Mouse (Mus musculus) fat pad, adult 2 months (tissue): Measurements from ENCODE around the gene Twnk.

ENCODE experiments used
- DNase-seq: peaks from one replicate; pipeline ENCODE4 v3.0.0-alpha.2; 2011; ENCODE audit warnings: low read depth, low spot score; ENCODE audit errors: extremely low read depth

Gene Twnk

DNA sequence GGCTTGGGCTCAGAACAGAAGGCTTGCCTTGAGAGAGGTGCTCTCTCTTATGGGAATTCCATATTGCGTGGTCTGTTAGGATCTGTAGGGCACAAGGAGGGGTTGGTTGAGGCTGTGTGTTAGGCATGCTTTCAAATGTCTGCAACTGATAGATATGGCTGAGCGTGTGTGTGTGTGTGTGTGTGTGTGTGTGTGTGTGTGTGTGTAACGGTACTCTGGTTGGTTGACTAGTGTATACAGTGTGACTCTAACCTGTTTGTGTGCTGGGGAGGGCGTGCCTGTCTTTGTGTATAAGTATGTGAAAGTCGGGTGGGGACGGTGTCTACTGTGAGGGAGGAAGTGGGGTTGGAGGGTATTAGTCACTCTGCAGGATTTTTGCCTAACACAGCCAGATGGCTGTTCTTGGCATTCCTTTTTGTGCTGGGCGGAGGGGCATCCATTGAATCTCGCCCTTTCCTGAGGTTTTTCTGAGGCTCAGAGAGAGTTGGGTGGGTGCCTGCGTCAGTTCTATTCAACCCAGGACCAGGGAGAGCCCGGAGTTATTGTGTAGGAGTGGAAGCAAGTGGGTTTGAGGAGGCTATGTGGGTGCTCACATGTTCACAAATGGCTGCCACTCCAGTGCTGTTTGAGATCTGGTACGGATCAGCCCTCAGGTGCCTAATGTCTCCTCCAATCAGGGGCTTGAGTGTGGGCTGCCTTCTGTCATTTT is 42.6 kb downstream of the Twnk start:
- DNase-seq, result no peak

DNA sequence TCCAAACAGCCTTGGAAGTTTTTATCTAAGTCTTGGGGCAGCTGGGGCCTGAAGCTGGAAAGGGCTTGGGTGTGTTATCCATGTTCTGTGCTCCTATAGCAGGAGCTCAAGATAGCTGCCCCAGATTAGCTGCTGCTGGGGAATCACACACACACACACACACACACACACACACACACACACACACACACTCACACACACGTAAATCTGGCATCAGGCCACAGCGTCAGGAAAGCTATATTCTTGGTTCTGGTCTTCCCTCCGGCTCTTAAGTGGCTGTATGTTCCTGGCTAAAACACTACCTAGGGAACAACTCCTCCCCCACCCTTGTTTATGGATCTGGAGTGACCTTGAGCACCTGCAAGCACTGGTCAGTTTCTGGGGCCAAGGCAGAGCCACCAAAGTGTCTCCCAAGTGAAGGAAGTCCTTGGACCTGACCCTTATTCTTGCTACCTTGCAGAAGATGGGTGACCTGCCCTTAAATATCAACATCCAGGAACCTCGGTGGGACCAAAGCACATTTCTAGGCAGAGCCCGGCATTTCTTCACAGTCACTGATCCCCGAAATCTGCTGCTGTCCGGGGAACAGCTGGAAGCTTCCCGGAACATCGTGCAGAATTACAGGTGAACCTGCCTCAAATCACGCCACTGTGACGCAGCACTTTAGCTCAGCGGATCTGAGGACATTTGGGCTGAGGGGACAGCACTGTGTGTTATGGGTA is 43.3 kb downstream of the Twnk start:
- DNase-seq, result no peak

GRCm38 (mm10) chr19:45049523-45049922 is 44.1 kb downstream of the Twnk start:
- DNase-seq, result no peak

- no peak for DNase-seq
These were observed 48.0 kb downstream of the Twnk start for GRCm38 (mm10) chr19:45053451-45053850.

GRCm38 (mm10) chr19:45054892-45055690 is 49.6 kb downstream of the Twnk start:
- DNase-seq, result no peak

DNA sequence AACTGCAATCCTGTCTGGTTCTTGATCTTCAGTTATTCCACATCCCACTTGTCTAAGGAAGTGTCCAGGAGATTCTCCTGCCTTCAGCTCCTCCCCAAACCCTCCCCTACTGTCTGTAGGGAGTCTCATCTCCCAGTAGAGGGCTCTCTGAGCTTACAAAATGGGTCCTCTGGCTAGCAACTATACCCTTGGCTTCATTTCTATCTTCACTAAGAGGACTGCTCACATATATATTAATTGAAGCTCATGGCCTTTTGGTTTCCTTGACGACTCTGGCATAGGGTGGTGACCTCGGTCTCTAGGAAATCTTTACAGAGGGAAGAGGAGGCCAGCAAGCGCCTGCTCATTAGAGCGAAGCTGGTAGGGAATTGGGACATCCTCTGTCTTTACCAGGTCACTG is 50.9 kb downstream of the Twnk start:
- DNase-seq, result no peak

GRCm38 (mm10) chr19:45056908-45057698 is 51.6 kb downstream of the Twnk start:
- no peak for DNase-seq

DNA sequence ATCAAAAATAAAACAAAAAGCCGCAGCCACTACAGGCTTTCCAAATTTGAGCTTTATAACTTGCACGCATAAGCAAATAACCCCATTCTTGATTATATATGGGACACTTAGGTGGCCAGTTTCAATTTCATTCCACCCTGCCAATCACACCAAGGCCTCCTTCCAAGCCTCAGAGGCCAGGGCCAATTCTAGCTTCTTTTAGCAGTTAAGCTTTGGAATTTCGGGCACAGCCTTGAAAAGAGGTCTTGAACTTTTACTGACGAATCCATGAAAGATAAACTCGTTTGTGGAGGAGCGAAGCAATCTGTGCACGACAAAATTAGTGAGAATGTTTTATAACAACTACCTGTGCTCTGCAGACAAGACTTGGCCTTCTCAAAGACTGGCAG is 52.3 kb downstream of the Twnk start:
- no peak for DNase-seq

GRCm38 (mm10) chr19:45058113-45058839 is 52.8 kb downstream of the Twnk start:
- no peak for DNase-seq

GRCm38 (mm10) chr19:45058841-45059240 is 53.4 kb downstream of the Twnk start:
- DNase-seq, result no peak
